Mouse (Mus musculus) olfactory bulb, adult 2 months (tissue): Measurements from ENCODE around the gene Shroom3.

Experiments
- CTCF ChIP-seq: fragments of 200-500 bp; IDR thresholded peaks from 2 replicates; pipeline ENCODE4 v1.5.1; 2012; ENCODE audit warnings: low read depth, mild to moderate bottlenecking, low read length, moderate library complexity; ENCODE audit not compliant: insufficient read depth
- POLR2A ChIP-seq: fragments of 200-500 bp; IDR thresholded peaks from 2 replicates; pipeline ENCODE4 v1.6.1; 2012; ENCODE audit warnings: mild to moderate bottlenecking, low read depth, low read length, moderate library complexity; ENCODE audit not compliant: insufficient read depth

- no peak for TF ChIP-seq CTCF
- TF ChIP-seq POLR2A: no peak
These were observed 315.3 kb downstream of the Shroom3 start for GRCm38 (mm10) chr5:92998494-92999016.
